Comparison of ENCODE assay signal across 9 mouse cellular contexts in the genomic region with DNA sequence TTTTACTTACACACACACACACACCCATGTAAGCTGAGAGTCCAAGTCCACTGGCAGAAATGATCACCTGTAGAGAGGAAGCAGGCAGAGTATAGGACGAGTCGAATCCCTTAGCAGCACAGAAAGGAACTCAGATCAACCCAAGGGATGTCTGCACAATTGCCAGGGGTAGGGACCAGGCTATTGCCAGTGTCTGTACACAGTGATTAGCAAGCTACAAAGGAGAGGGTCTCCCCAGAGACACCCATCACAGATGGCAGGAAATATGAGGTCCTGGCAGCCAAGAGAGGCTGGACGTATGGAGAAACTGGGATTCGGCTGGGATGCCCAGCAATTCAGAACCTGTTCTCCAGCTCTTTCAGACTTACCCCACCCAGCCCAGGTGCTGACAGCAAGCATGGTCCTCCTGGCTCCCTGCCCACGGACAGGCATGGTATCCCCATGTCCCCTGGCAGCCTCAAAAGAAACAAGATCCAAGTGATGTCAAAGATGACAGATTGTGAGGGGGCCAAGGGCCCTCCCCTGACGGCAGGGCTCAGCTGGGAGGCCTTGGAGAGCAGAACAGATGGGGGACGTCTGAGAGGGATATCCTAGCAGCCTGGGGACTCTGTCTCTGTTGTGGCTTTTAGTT. TPM values are rescaled to one million over a fixed set of nuclear protein-coding genes. Genes with fewer than 3 reads are reported as not detected.
A peak's percentile ranks its signal among the peaks of the same experiment; 100 is the strongest.
DNase-seq lines count a peak whose midpoint lies in the region; ATAC-seq lines count a peak whose summit lies in the region.
"Had no signal": no experiment of that assay in that cellular context is flagged by ENCODE, and none has a peak within 500 bp of the region (broad histone marks: within the 10 kb centered on the region; RNA-seq: fewer than 3 reads in every experiment).

No protein-coding gene starts in this region.

- ATAC-seq in forebrain, embryonic 15.5 days (replicated peaks): peak; percentile 91
- ATAC-seq in erythroblast, adult 5-6 weeks (replicated peaks; ENCODE audit: low FRiP score, poor library complexity, severe bottlenecking): no peak

- WGBS in forebrain, embryonic 15.5 days: 40% methylated on average over 7 of the region's 7 CpGs

- peak; percentile 34 to 37 for DNase-seq in left cerebral cortex, postnatal 14 days (ENCODE audit: low spot score in 2 of 2)
- no peak for DNase-seq in left cerebral cortex, adult 8-10 months (ENCODE audit: low spot score in 2 of 2)
- peak; percentile 86 for DNase-seq in cerebellum, adult 9-10 months
- DNase-seq in neural tube, embryonic 10.5 days (ENCODE audit: extremely low spot score, low spot score): peak; percentile 25
- no peak for DNase-seq in thymus, postnatal 0 days (ENCODE audit: low spot score)
- DNase-seq in B cell, adult 2 months: no peak

- H3K9me3 ChIP-seq in forebrain, embryonic 15.5 days: no peaks in the 10 kb centered on the region
- H3K9me3 ChIP-seq: limb, embryonic 15.5 days had no signal

- intact Hi-C loops in left cerebral cortex, postnatal 14 days (cut with DNase I): no loop called here

- no peaks in the 10 kb centered on the region for H3K36me3 ChIP-seq in forebrain, embryonic 15.5 days
- H3K36me3 ChIP-seq: limb, embryonic 15.5 days had no signal

- H3K4me3 ChIP-seq in forebrain, embryonic 15.5 days: no peak overlapping the region
- H3K4me3 ChIP-seq: limb, embryonic 15.5 days had no signal

- no peak overlapping the region for H3K9ac ChIP-seq in forebrain, embryonic 15.5 days (replicated peaks)
- H3K9ac ChIP-seq: limb, embryonic 15.5 days had no signal

- no peak overlapping the region for H3K4me2 ChIP-seq in forebrain, embryonic 15.5 days (replicated peaks)
- H3K4me2 ChIP-seq: limb, embryonic 15.5 days had no signal

- no peaks in the 10 kb centered on the region for H3K27me3 ChIP-seq in forebrain, embryonic 15.5 days
- H3K27me3 ChIP-seq: limb, embryonic 15.5 days had no signal

- H3K4me1 ChIP-seq in forebrain, embryonic 15.5 days: peaks cover 31% of the 10 kb centered on the region
- H3K4me1 ChIP-seq: limb, embryonic 15.5 days had no signal

- H3K27ac ChIP-seq in forebrain, embryonic 15.5 days (replicated peaks): peak overlapping the region; percentile 67
- H3K27ac ChIP-seq: limb, embryonic 15.5 days had no signal

RNA-seq across cellular contexts. Expression of gene Fam78b, which starts 12.1 kb away (rescaled TPM):
- 10 to 100 TPM; 34.7 to 34.8 TPM for total RNA-seq in left cerebral cortex, postnatal 14 days (2021)
- 10 to 100 TPM; 23.7 to 31.1 (median 27.9) TPM for total RNA-seq in left cerebral cortex, adult 8-10 months (2022)
- polyA plus RNA-seq in forebrain, embryonic 15.5 days (2015; fragmentation: Nextera tagmentation; extraction: Ambion mirVana): 7.6 and 10.1 TPM in 2 replicates
- polyA plus RNA-seq in thymus, postnatal 0 days (2015; fragmentation: Nextera tagmentation; extraction: Ambion mirVana): 0.54 and 0.70 TPM in 2 replicates
- total RNA-seq in erythroblast, adult 5-6 weeks (2015; ENCODE audit: low replicate concordance): 0.63 TPM in 1 of 2 replicates, not detected in the other
- total RNA-seq in erythroblast, adult 5-6 weeks (2017; ENCODE audit: low replicate concordance): 0.42 TPM in 1 of 2 replicates, not detected in the other

Comparison
In these comparisons a context has a peak if more than half of its experiments do, and no peak if none do; other contexts are left out.
1. DNase-seq: peak in left cerebral cortex, postnatal 14 days (2 of 2), cerebellum, adult 9-10 months (single experiment) and neural tube, embryonic 10.5 days (single experiment); none in left cerebral cortex, adult 8-10 months (0 of 2), thymus, postnatal 0 days (single experiment) and B cell, adult 2 months (0 of 2).
2. RNA of gene Fam78b, which starts 12.1 kb away (total RNA-seq): 34.7 to 34.8 TPM in left cerebral cortex, postnatal 14 days and 23.7 to 31.1 TPM in left cerebral cortex, adult 8-10 months; 0.42 to 0.63 TPM in erythroblast, adult 5-6 weeks; every median in the first group is over 10 times any median in the second.